Mouse (Mus musculus): Measurements from ENCODE around the gene Parp11. TPM values are rescaled to one million over a fixed set of nuclear protein-coding genes. Genes with fewer than 3 reads are reported as not detected.

The Parp11 gene
- polyA plus RNA-seq, 1 experiment from 2014 or later, result 80.6 TPM

- WGBS, result 83% methylated on average over 9 of the region's 9 CpGs
- H3K36me3 ChIP-seq, result no peaks in the 10 kb centered on the region
- H3K9ac ChIP-seq, result no peak overlapping the region
- H3K4me1 ChIP-seq (replicated peaks), result no peaks in the 10 kb centered on the region
- H3K4me3 ChIP-seq, result no peak overlapping the region
- H3K4me2 ChIP-seq, result no peak overlapping the region
- ATAC-seq (ENCODE audit: low FRiP score), result no peak
- no peak overlapping the region for H3K27ac ChIP-seq
- H3K9me3 ChIP-seq, result peaks cover 2% of the 10 kb centered on the region; the same call in 1 of the 2 replicates
- 0 out of 2 replicates have a peak, but pooled peaks cover under 1% of the 10 kb centered on the region for H3K27me3 ChIP-seq
These were observed 12.6 kb upstream of the Parp11 start for GRCm38 (mm10) chr6:127433886-127434647.

GRCm38 (mm10) chr6:127434648-127434984 lies 12.0 kb upstream of the Parp11 start:
- no peak for ATAC-seq (ENCODE audit: low FRiP score)
- H3K27me3 ChIP-seq, result peaks cover 6% of the 10 kb centered on the region; the same call in 1 of the 2 replicates
- H3K9ac ChIP-seq, result no peak overlapping the region
- H3K36me3 ChIP-seq, result no peaks in the 10 kb centered on the region
- H3K4me1 ChIP-seq (replicated peaks), result peaks cover 2% of the 10 kb centered on the region
- peaks cover 2% of the 10 kb centered on the region; the same call in 1 of the 2 replicates for H3K9me3 ChIP-seq
- 89% methylated on average over 4 of the region's 4 CpGs for WGBS
- H3K4me3 ChIP-seq, result no peak overlapping the region
- no peak overlapping the region for H3K27ac ChIP-seq
- no peak overlapping the region for H3K4me2 ChIP-seq

GRCm38 (mm10) chr6:127439063-127439462 lies 7.6 kb upstream of the Parp11 start:
- no peak overlapping the region for H3K9ac ChIP-seq
- H3K4me3 ChIP-seq, result no peak overlapping the region
- no peaks in the 10 kb centered on the region for H3K36me3 ChIP-seq
- WGBS, result 91% methylated on average over 3 of the region's 3 CpGs
- no peak for ATAC-seq (ENCODE audit: low FRiP score)
- H3K27me3 ChIP-seq, result peaks cover 10% of the 10 kb centered on the region; the same call in 1 of the 2 replicates
- peaks cover 14% of the 10 kb centered on the region for H3K4me1 ChIP-seq (replicated peaks)
- H3K4me2 ChIP-seq, result no peak overlapping the region
- H3K9me3 ChIP-seq, result peaks cover 2% of the 10 kb centered on the region; the same call in 1 of the 2 replicates
- no peak overlapping the region for H3K27ac ChIP-seq

GRCm38 (mm10) chr6:127439540-127440195 lies 7.0 kb upstream of the Parp11 start:
- Histone ChIP-seq H3K4me2 (no peak overlapping the region), H3K9me3 (peaks cover 1% of the 10 kb centered on the region; the same call in 1 of the 2 replicates), H3K27ac (no peak overlapping the region), H3K4me3 (no peak overlapping the region), H3K27me3 (peaks cover 10% of the 10 kb centered on the region; the same call in 1 of the 2 replicates), H3K36me3 (no peaks in the 10 kb centered on the region), H3K4me1 (replicated peaks) (peaks cover 14% of the 10 kb centered on the region), H3K9ac (no peak overlapping the region)
- WGBS, result 87% methylated on average over 5 of the region's 5 CpGs
- ATAC-seq (ENCODE audit: low FRiP score), result peak; percentile 59

GRCm38 (mm10) chr6:127440416-127441104 lies 6.1 kb upstream of the Parp11 start:
- no peak overlapping the region for H3K27ac ChIP-seq
- peak; percentile 94 for ATAC-seq (ENCODE audit: low FRiP score)
- H3K4me2 ChIP-seq, result peak overlapping the region; percentile 43
- H3K4me3 ChIP-seq, result 0 out of 2 replicates have a peak overlapping the region, but pooled peaks have one; percentile 4
- H3K4me1 ChIP-seq (replicated peaks), result peaks cover 14% of the 10 kb centered on the region
- 32% methylated on average over 14 of the region's 14 CpGs for WGBS
- no peaks in the 10 kb centered on the region for H3K36me3 ChIP-seq
- no peak overlapping the region; the same call in 1 of the 2 replicates for H3K9ac ChIP-seq
- no peaks in the 10 kb centered on the region for H3K9me3 ChIP-seq
- peaks cover 10% of the 10 kb centered on the region; the same call in 1 of the 2 replicates for H3K27me3 ChIP-seq

GRCm38 (mm10) chr6:127442584-127442983 lies 4.1 kb upstream of the Parp11 start:
- Histone ChIP-seq H3K4me1 (replicated peaks) (peaks cover 14% of the 10 kb centered on the region), H3K9me3 (no peaks in the 10 kb centered on the region), H3K9ac (no peak overlapping the region), H3K4me2 (no peak overlapping the region), H3K36me3 (no peaks in the 10 kb centered on the region), H3K4me3 (no peak overlapping the region), H3K27ac (no peak overlapping the region), H3K27me3 (peaks cover 18% of the 10 kb centered on the region)
- 44% methylated on average over 4 of the region's 4 CpGs for WGBS
- no peak for ATAC-seq (ENCODE audit: low FRiP score)

- WGBS, result 9% methylated on average over 2 of the region's 2 CpGs
- Histone ChIP-seq H3K4me3 (no peak overlapping the region), H3K27ac (no peak overlapping the region), H3K4me2 (no peak overlapping the region), H3K36me3 (no peaks in the 10 kb centered on the region), H3K4me1 (replicated peaks) (peaks cover 16% of the 10 kb centered on the region), H3K9me3 (no peaks in the 10 kb centered on the region), H3K27me3 (peaks cover 21% of the 10 kb centered on the region), H3K9ac (no peak overlapping the region)
- ATAC-seq (ENCODE audit: low FRiP score), result no peak
These were observed 2.7 kb upstream of the Parp11 start for GRCm38 (mm10) chr6:127443910-127444309.

- 41% methylated on average over 4 of the region's 4 CpGs for WGBS
- no peak overlapping the region for H3K27ac ChIP-seq
- no peak for ATAC-seq (ENCODE audit: low FRiP score)
- peaks cover 17% of the 10 kb centered on the region for H3K27me3 ChIP-seq
- H3K36me3 ChIP-seq, result no peaks in the 10 kb centered on the region
- peaks cover 20% of the 10 kb centered on the region for H3K4me1 ChIP-seq (replicated peaks)
- no peaks in the 10 kb centered on the region for H3K9me3 ChIP-seq
- H3K9ac ChIP-seq, result no peak overlapping the region
- H3K4me2 ChIP-seq, result no peak overlapping the region
- no peak overlapping the region for H3K4me3 ChIP-seq
These were observed 2.2 kb upstream of the Parp11 start for GRCm38 (mm10) chr6:127444466-127444865.

GRCm38 (mm10) chr6:127447686-127448460 lies 1.2 kb downstream of the Parp11 start:
- WGBS, result 68% methylated on average over 10 of the region's 10 CpGs

GRCm38 (mm10) chr6:127448869-127449268 lies 2.2 kb downstream of the Parp11 start:
- Histone ChIP-seq H3K4me2 (no peak overlapping the region), H3K9ac (no peak overlapping the region), H3K4me1 (replicated peaks) (peaks cover 21% of the 10 kb centered on the region), H3K9me3 (no peaks in the 10 kb centered on the region), H3K27ac (peak overlapping the region; percentile 87), H3K27me3 (peaks cover 11% of the 10 kb centered on the region; the same call in 1 of the 2 replicates), H3K4me3 (no peak overlapping the region), H3K36me3 (no peaks in the 10 kb centered on the region)
- 48% methylated on average over 2 of the region's 2 CpGs for WGBS
- ATAC-seq (ENCODE audit: low FRiP score), result no peak

More at GRCm38 (mm10) chr6:127447686-127448460, 1.2 kb downstream of the Parp11 start:
- H3K27me3 ChIP-seq, result peaks cover 11% of the 10 kb centered on the region; the same call in 1 of the 2 replicates
- no peak overlapping the region for H3K27ac ChIP-seq
- H3K4me3 ChIP-seq, result no peak overlapping the region
- peaks cover 17% of the 10 kb centered on the region for H3K4me1 ChIP-seq (replicated peaks)
- no peak for ATAC-seq (ENCODE audit: low FRiP score)
- no peak overlapping the region for H3K4me2 ChIP-seq
- H3K9ac ChIP-seq, result no peak overlapping the region
- no peaks in the 10 kb centered on the region for H3K36me3 ChIP-seq
- H3K9me3 ChIP-seq, result no peaks in the 10 kb centered on the region

GRCm38 (mm10) chr6:127449531-127450422 lies 3.1 kb downstream of the Parp11 start:
- 11% methylated on average over 10 of the region's 10 CpGs for WGBS
- no peak overlapping the region for H3K4me2 ChIP-seq
- ATAC-seq (ENCODE audit: low FRiP score), result no peak

More at GRCm38 (mm10) chr6:127449531-127450422, 3.1 kb downstream of the Parp11 start:
- Histone ChIP-seq H3K27me3 (peaks cover 11% of the 10 kb centered on the region; the same call in 1 of the 2 replicates), H3K9me3 (no peaks in the 10 kb centered on the region), H3K36me3 (no peaks in the 10 kb centered on the region), H3K4me3 (no peak overlapping the region), H3K4me1 (replicated peaks) (peaks cover 26% of the 10 kb centered on the region), H3K27ac (peak overlapping the region; percentile 87), H3K9ac (peak overlapping the region; percentile 51; the same call in 1 of the 2 replicates)

Data from hindbrain, embryonic 13.5 days (tissue).